Mouse (Mus musculus) adrenal gland, adult 18-20 months (tissue): ENCODE data around the gene Bckdhb. TPM values are rescaled to one million over a fixed set of nuclear protein-coding genes. Genes with fewer than 3 reads are reported as not detected.

ENCODE experiments used
- total RNA-seq, 2 experiments: library from RNA; stranded (reverse); gene quantifications; 1 replicate in 1 of 2; 2 replicates in 1 of 2; pipeline ENCODE4 v1.2.3; 2021

Bckdhb gene
- total RNA-seq, 2 experiments from 2014 or later: 75.3 to 113 TPM

Other genes starting within 250 kb of the Bckdhb start
- 1 to 10 TPM; 1.4 to 1.7 TPM for gene Elovl4, start 118.9 kb upstream of the Bckdhb start, total RNA-seq
- 1 to 10 TPM in 1 of 2 experiments, under 1 TPM in 1; 0.26 to 2.5 TPM for gene Ttk, start 90.5 kb upstream of the Bckdhb start, total RNA-seq